23 mouse cellular contexts compared by ENCODE assay signal in the genomic region with DNA sequence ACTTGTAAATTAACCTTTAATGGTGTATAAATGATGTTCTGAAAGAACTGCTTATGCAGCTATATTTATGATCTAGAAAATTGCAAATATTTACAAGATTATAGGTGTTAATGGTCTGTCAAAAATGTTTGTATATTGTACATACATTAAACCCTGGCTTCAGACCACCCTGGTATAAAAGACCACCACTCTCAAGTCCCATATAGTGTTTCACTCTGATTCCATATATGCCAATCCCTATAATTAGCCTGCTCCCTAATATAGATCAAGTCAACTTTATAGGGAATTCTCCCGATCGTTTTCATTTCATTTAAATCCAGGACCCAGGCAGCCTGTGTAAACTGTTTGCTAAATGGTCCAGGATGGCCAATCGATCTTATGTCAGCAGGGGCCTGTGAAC.
"Had no signal": no experiment of that assay in that cellular context is flagged by ENCODE, and none has a peak within 500 bp of the region (broad histone marks: within the 10 kb centered on the region; RNA-seq: fewer than 3 reads in every experiment).

No protein-coding gene starts in this region.

- H3K4me1 ChIP-seq: heart, embryonic 13.5 days; heart, embryonic 15.5 days; hindbrain, embryonic 15.5 days; kidney, embryonic 15.5 days; limb, embryonic 15.5 days had no signal

- ATAC-seq: forebrain, postnatal 0 days; hindbrain, postnatal 0 days; intestine, embryonic 16.5 days had no signal

- H3K27ac ChIP-seq: heart, embryonic 13.5 days; heart, embryonic 15.5 days; hindbrain, embryonic 13.5 days; hindbrain, embryonic 15.5 days; hindbrain, postnatal 0 days; kidney, embryonic 15.5 days; kidney, postnatal 0 days; limb, embryonic 13.5 days; limb, embryonic 15.5 days had no signal

- H3K36me3 ChIP-seq: heart, embryonic 13.5 days; heart, embryonic 15.5 days; hindbrain, embryonic 13.5 days; hindbrain, embryonic 15.5 days; kidney, embryonic 15.5 days; limb, embryonic 13.5 days; limb, embryonic 15.5 days had no signal

- H3K4me3 ChIP-seq: heart, embryonic 13.5 days; heart, embryonic 15.5 days; hindbrain, embryonic 13.5 days; hindbrain, embryonic 15.5 days; kidney, embryonic 15.5 days; limb, embryonic 13.5 days; limb, embryonic 15.5 days had no signal

- DNase-seq: forebrain, postnatal 0 days; gastrocnemius, postnatal 14 days; gastrocnemius, postnatal 36 days; heart, adult 18-20 months; heart, postnatal 14 days; heart, postnatal 36 days; kidney, adult 11 months; kidney, adult 9 months; kidney, postnatal 14 days; layer of hippocampus, adult 9-11 months; layer of hippocampus, postnatal 36 days; left cerebral cortex, postnatal 4 days had no signal

- H3K4me2 ChIP-seq: heart, embryonic 11.5 days; heart, embryonic 13.5 days; heart, embryonic 15.5 days; hindbrain, embryonic 13.5 days; hindbrain, embryonic 15.5 days; kidney, embryonic 15.5 days; limb, embryonic 13.5 days; limb, embryonic 15.5 days had no signal

- H3K27me3 ChIP-seq: heart, embryonic 13.5 days; heart, embryonic 15.5 days; hindbrain, embryonic 13.5 days; hindbrain, embryonic 15.5 days; kidney, embryonic 15.5 days; limb, embryonic 15.5 days had no signal

- H3K9ac ChIP-seq: forebrain, postnatal 0 days; heart, embryonic 13.5 days; heart, embryonic 15.5 days; hindbrain, embryonic 13.5 days; hindbrain, embryonic 15.5 days; kidney, embryonic 15.5 days; limb, embryonic 13.5 days; limb, embryonic 15.5 days had no signal

- H3K9me3 ChIP-seq: heart, embryonic 13.5 days; heart, embryonic 15.5 days; hindbrain, embryonic 13.5 days; hindbrain, embryonic 15.5 days; kidney, embryonic 15.5 days; limb, embryonic 13.5 days; limb, embryonic 15.5 days had no signal
